Mouse (Mus musculus) heart, postnatal 0 days (tissue): ENCODE results near the gene Aebp1. TPM values are rescaled to one million over a fixed set of nuclear protein-coding genes. Genes with fewer than 3 reads are reported as not detected.

Source experiments
- ATAC-seq: fragments of 200-750 bp; cut with Nextera tagmentation; 2 replicates; pipeline ENCODE4 v1.8.0; 2017; ENCODE audit warnings: low read depth, moderate number of reproducible peaks, moderate library complexity; ENCODE audit not compliant: insufficient read depth
- DNase-seq: peaks from one replicate; pipeline ENCODE4 v3.0.0-alpha.2; 2016; ENCODE audit warnings: low spot score
- H3K27ac ChIP-seq: fragments of 300-500 bp; sonication (generic); 2 replicates; pipeline ENCODE4 v1.5.1; 2014; ENCODE audit warnings: low read depth, mild to moderate bottlenecking
- H3K27me3 ChIP-seq: fragments of 300-500 bp; sonication (generic); 2 replicates; pipeline ENCODE4 v1.6.1; 2014; ENCODE audit warnings: low read length, mixed read lengths; ENCODE audit not compliant: control insufficient read depth, insufficient read depth
- H3K36me3 ChIP-seq: fragments of 300-500 bp; sonication (generic); replicated peaks from 2 replicates; pipeline ENCODE4 v1.6.1; 2014; ENCODE audit warnings: low read length, mixed read lengths; ENCODE audit not compliant: control insufficient read depth, insufficient read depth
- H3K4me1 ChIP-seq: fragments of 300-500 bp; sonication (generic); 2 replicates; pipeline ENCODE4 v1.6.1; 2014; ENCODE audit warnings: antibody characterized with exemption; ENCODE audit not compliant: control insufficient read depth, insufficient read depth
- H3K4me2 ChIP-seq: fragments of 300-500 bp; sonication (generic); 2 replicates; pipeline ENCODE4 v1.6.1; 2014; ENCODE audit warnings: low read depth, mild to moderate bottlenecking, low read length, moderate library complexity
- H3K4me3 ChIP-seq: fragments of 300-500 bp; sonication (generic); 2 replicates; pipeline ENCODE4 v1.5.1; 2014; ENCODE audit warnings: low read depth, low read length
- H3K9ac ChIP-seq: fragments of 300-500 bp; sonication (generic); replicated peaks from 2 replicates; pipeline ENCODE4 v1.6.1; 2014; ENCODE audit warnings: low read depth, low read length, mixed read lengths
- H3K9me3 ChIP-seq: fragments of 300-500 bp; sonication (generic); replicated peaks from 2 replicates; pipeline ENCODE4 v1.6.1; 2016; ENCODE audit warnings: low read length; ENCODE audit not compliant: control insufficient read depth
- CTCF ChIP-seq: IDR thresholded peaks from 2 replicates; pipeline ENCODE4 v1.5.1; 2016; ENCODE audit warnings: antibody characterized with exemption, control low read depth, low read depth
- EP300 ChIP-seq: IDR thresholded peaks from 2 replicates; pipeline ENCODE4 v1.6.1; 2016; ENCODE audit warnings: antibody characterized with exemption, low read depth
- WGBS: fragments of 180-500 bp; shearing (Covaris S2); extraction: QIAGEN DNeasy Blood & Tissue Kit; methylation state at CpG from one replicate; pipeline ENCODE4 v1.1.7; 2014; 5-methylcytosine and 5-hydroxymethylcytosine counted together
- polyA plus RNA-seq: library from polyadenylated mRNA; unstranded; fragments of >200 nt; fragmentation: Nextera tagmentation; extraction: Ambion mirVana; gene quantifications from 2 replicates; pipeline ENCODE4 v1.2.1, GENCODE M21; 2015
- total RNA-seq: library from RNA; depleted of rRNA; stranded (reverse); fragments of >200 nt; gene quantifications from 2 replicates; pipeline ENCODE4 v1.2.3, GENCODE M21; 2014; ENCODE audit warnings: low replicate concordance; rRNA removed

The Aebp1 gene
- total and polyA plus RNA-seq, 2 experiments from 2014 or later: 14.2 to 17.5 TPM

GRCm38 (mm10) chr11:5915429-5916177 lies 53.9 kb downstream of the Aebp1 start:
- peak; percentile 79 for ATAC-seq
- no peak overlapping the region for H3K4me2 ChIP-seq

GRCm38 (mm10) chr11:5916178-5916548 lies 54.4 kb downstream of the Aebp1 start:
- no peak for TF ChIP-seq EP300
- no peak for TF ChIP-seq CTCF
- Histone ChIP-seq H3K4me2 (no peak overlapping the region), H3K27me3 (no peaks in the 10 kb centered on the region), H3K4me3 (no peak overlapping the region), H3K9ac (no peak overlapping the region), H3K27ac (0 out of 2 replicates have a peak overlapping the region, but pooled peaks have one; percentile 37), H3K36me3 (no peaks in the 10 kb centered on the region), H3K9me3 (no peaks in the 10 kb centered on the region), H3K4me1 (peaks cover 28% of the 10 kb centered on the region)
- peak; percentile 28 for ATAC-seq
- WGBS: 59% methylated on average over 8 of the region's 8 CpGs
- no peak for DNase-seq

More at GRCm38 (mm10) chr11:5915429-5916177, 53.9 kb downstream of the Aebp1 start:
- TF ChIP-seq EP300 (peak; percentile 86; the same call in 1 of the 2 replicates), CTCF (no peak)
- no peaks in the 10 kb centered on the region for H3K9me3 ChIP-seq
- WGBS: 48% methylated on average over 5 of the region's 5 CpGs
- no peaks in the 10 kb centered on the region for H3K36me3 ChIP-seq
- DNase-seq: peak; percentile 67
- peaks cover 28% of the 10 kb centered on the region for H3K4me1 ChIP-seq
- H3K27ac ChIP-seq: 0 out of 2 replicates have a peak overlapping the region, but pooled peaks have one; percentile 37
- H3K9ac ChIP-seq: no peak overlapping the region
- H3K27me3 ChIP-seq: no peaks in the 10 kb centered on the region
- H3K4me3 ChIP-seq: no peak overlapping the region

GRCm38 (mm10) chr11:5918111-5918510 lies 56.4 kb downstream of the Aebp1 start:
- TF ChIP-seq CTCF (no peak), EP300 (no peak)
- ATAC-seq: no peak
- Histone ChIP-seq H3K4me1 (peaks cover 28% of the 10 kb centered on the region), H3K9ac (no peak overlapping the region), H3K4me2 (no peak overlapping the region), H3K36me3 (no peaks in the 10 kb centered on the region), H3K27ac (no peak overlapping the region), H3K27me3 (no peaks in the 10 kb centered on the region), H3K4me3 (no peak overlapping the region), H3K9me3 (no peaks in the 10 kb centered on the region)
- WGBS: 74% methylated on average over 2 of the region's 2 CpGs
- DNase-seq: no peak

GRCm38 (mm10) chr11:5919606-5920005 lies 57.9 kb downstream of the Aebp1 start:
- DNase-seq: no peak
- ATAC-seq: no peak
- H3K9me3 ChIP-seq: no peaks in the 10 kb centered on the region
- H3K9ac ChIP-seq: no peak overlapping the region
- H3K27me3 ChIP-seq: no peaks in the 10 kb centered on the region
- TF ChIP-seq EP300 (no peak), CTCF (no peak)
- 89% methylated on average over 4 of the region's 4 CpGs for WGBS
- H3K36me3 ChIP-seq: no peaks in the 10 kb centered on the region
- H3K4me2 ChIP-seq: no peak overlapping the region
- no peak overlapping the region for H3K27ac ChIP-seq
- no peak overlapping the region for H3K4me3 ChIP-seq
- peaks cover 22% of the 10 kb centered on the region for H3K4me1 ChIP-seq

- H3K4me2 ChIP-seq: no peak overlapping the region
- TF ChIP-seq EP300 (no peak), CTCF (no peak)
These were observed 58.7 kb downstream of the Aebp1 start for GRCm38 (mm10) chr11:5920323-5920960.

More at GRCm38 (mm10) chr11:5920323-5920960, 58.7 kb downstream of the Aebp1 start:
- no peak for DNase-seq
- Histone ChIP-seq H3K4me3 (no peak overlapping the region), H3K9me3 (no peaks in the 10 kb centered on the region), H3K9ac (no peak overlapping the region), H3K27me3 (no peaks in the 10 kb centered on the region), H3K27ac (no peak overlapping the region), H3K36me3 (no peaks in the 10 kb centered on the region), H3K4me1 (peaks cover 15% of the 10 kb centered on the region)
- 42% methylated on average over 16 of the region's 17 CpGs for WGBS
- ATAC-seq: no peak

Other genes with a start within 250 kb of the Aebp1 start
- 81.7 and 96.2 TPM in 2 replicates for gene Mrps24, start 146.3 kb upstream of the Aebp1 start, total RNA-seq
- 251 and 257 TPM in 2 replicates for gene Mrps24, start 146.3 kb upstream of the Aebp1 start, polyA plus RNA-seq
- 71.3 and 72.9 TPM in 2 replicates for gene Urgcp, start 99.6 kb upstream of the Aebp1 start, total RNA-seq
- 33.1 and 38.0 TPM in 2 replicates for gene Urgcp, start 99.6 kb upstream of the Aebp1 start, polyA plus RNA-seq
- gene Dbnl, start 73.5 kb upstream of the Aebp1 start, total RNA-seq: 32.1 and 42.4 TPM in 2 replicates
- gene Dbnl, start 73.5 kb upstream of the Aebp1 start, polyA plus RNA-seq: 42.9 and 45.2 TPM in 2 replicates
- 734 and 862 TPM in 2 replicates for gene Pgam2, start 58.2 kb upstream of the Aebp1 start, total RNA-seq
- 1,513 and 1,614 TPM in 2 replicates for gene Pgam2, start 58.2 kb upstream of the Aebp1 start, polyA plus RNA-seq
- 1.7 and 4.4 TPM in 2 replicates for gene Polm, start 23.9 kb upstream of the Aebp1 start, total RNA-seq
- 3.3 and 3.7 TPM in 2 replicates for gene Polm, start 23.9 kb upstream of the Aebp1 start, polyA plus RNA-seq
- 23.9 and 58.7 TPM in 2 replicates for gene Pold2, start 16.3 kb downstream of the Aebp1 start, total RNA-seq
- gene Pold2, start 16.3 kb downstream of the Aebp1 start, polyA plus RNA-seq: 54.6 and 60.0 TPM in 2 replicates
- 1,536 and 2,717 TPM in 2 replicates for gene Myl7, start 36.8 kb downstream of the Aebp1 start, total RNA-seq
- gene Myl7, start 36.8 kb downstream of the Aebp1 start, polyA plus RNA-seq: 5,015 and 6,387 TPM in 2 replicates
- gene Gck, start 88.1 kb downstream of the Aebp1 start, total RNA-seq: not detected in 2 replicates
- gene Gck, start 88.1 kb downstream of the Aebp1 start, polyA plus RNA-seq: 0.71 and 0.78 TPM in 2 replicates
- gene Ykt6, start 93.7 kb downstream of the Aebp1 start, total RNA-seq: 55.8 and 83.9 TPM in 2 replicates
- 35.2 and 37.4 TPM in 2 replicates for gene Ykt6, start 93.7 kb downstream of the Aebp1 start, polyA plus RNA-seq
- 3.0 and 6.3 TPM in 2 replicates for gene Camk2b, start 204.4 kb downstream of the Aebp1 start, total RNA-seq
- gene Camk2b, start 204.4 kb downstream of the Aebp1 start, polyA plus RNA-seq: 2.5 and 3.4 TPM in 2 replicates